Mouse (Mus musculus): ENCODE data around the gene Myo1c.

Myo1c gene

GRCm38 (mm10) chr11:75650311-75650710 is at the start of gene Myo1c:
Myo1c (plus strand) TSS chr11:75650504.
- DNase-seq (ENCODE audit: low read depth, low spot score): peak; percentile 12

GRCm38 (mm10) chr11:75604826-75605225 is 45.5 kb upstream of the Myo1c start:
- no peak for DNase-seq (ENCODE audit: low read depth, low spot score)

- DNase-seq (ENCODE audit: low read depth, low spot score): no peak
These were observed 45.0 kb upstream of the Myo1c start for GRCm38 (mm10) chr11:75605318-75605717.

GRCm38 (mm10) chr11:75608776-75609175 is 41.5 kb upstream of the Myo1c start:
- DNase-seq (ENCODE audit: low read depth, low spot score): no peak

- DNase-seq (ENCODE audit: low read depth, low spot score): no peak
These were observed 40.3 kb upstream of the Myo1c start for GRCm38 (mm10) chr11:75610021-75610420.

GRCm38 (mm10) chr11:75614769-75615168 is 35.5 kb upstream of the Myo1c start:
- DNase-seq (ENCODE audit: low read depth, low spot score): no peak

- no peak for DNase-seq (ENCODE audit: low read depth, low spot score)
These were observed 34.7 kb upstream of the Myo1c start for GRCm38 (mm10) chr11:75615556-75615955.

GRCm38 (mm10) chr11:75619133-75619532 is 31.2 kb upstream of the Myo1c start:
- DNase-seq (ENCODE audit: low read depth, low spot score): no peak

GRCm38 (mm10) chr11:75620136-75620780 is 30.0 kb upstream of the Myo1c start:
- peak; percentile 90 for DNase-seq (ENCODE audit: low read depth, low spot score)

GRCm38 (mm10) chr11:75621426-75621825 is 28.9 kb upstream of the Myo1c start:
- DNase-seq (ENCODE audit: low read depth, low spot score): peak; percentile 75

- no peak for DNase-seq (ENCODE audit: low read depth, low spot score)
These were observed 27.5 kb upstream of the Myo1c start for GRCm38 (mm10) chr11:75622588-75623329.

- no peak for DNase-seq (ENCODE audit: low read depth, low spot score)
These were observed 26.2 kb upstream of the Myo1c start for GRCm38 (mm10) chr11:75624102-75624554.

- no peak for DNase-seq (ENCODE audit: low read depth, low spot score)
These were observed 24.5 kb upstream of the Myo1c start for GRCm38 (mm10) chr11:75625820-75626219.

- no peak for DNase-seq (ENCODE audit: low read depth, low spot score)
These were observed 20.2 kb upstream of the Myo1c start for GRCm38 (mm10) chr11:75630098-75630497.

GRCm38 (mm10) chr11:75630645-75631229 is 19.6 kb upstream of the Myo1c start, which contains the start of gene Inpp5k:
Inpp5k (plus strand) TSS chr11:75630988.
- peak; percentile 98 for DNase-seq (ENCODE audit: low read depth, low spot score)

- DNase-seq (ENCODE audit: low read depth, low spot score): peak; percentile 72
These were observed 18.6 kb upstream of the Myo1c start for GRCm38 (mm10) chr11:75631561-75632225.

GRCm38 (mm10) chr11:75632921-75633320 is 17.4 kb upstream of the Myo1c start:
- no peak for DNase-seq (ENCODE audit: low read depth, low spot score)

GRCm38 (mm10) chr11:75634801-75635200 is 15.5 kb upstream of the Myo1c start:
- DNase-seq (ENCODE audit: low read depth, low spot score): no peak

GRCm38 (mm10) chr11:75635315-75635714 is 15.0 kb upstream of the Myo1c start:
- peak; percentile 47 for DNase-seq (ENCODE audit: low read depth, low spot score)

- DNase-seq (ENCODE audit: low read depth, low spot score): no peak
These were observed 7.0 kb upstream of the Myo1c start for GRCm38 (mm10) chr11:75643323-75643722.

- DNase-seq (ENCODE audit: low read depth, low spot score): no peak
These were observed 5.6 kb upstream of the Myo1c start for GRCm38 (mm10) chr11:75644684-75645083.

GRCm38 (mm10) chr11:75647681-75648211 is 2.6 kb upstream of the Myo1c start:
- peak; percentile 22 for DNase-seq (ENCODE audit: low read depth, low spot score)
